Mouse (Mus musculus) layer of hippocampus, adult 9-11 months (tissue): ENCODE measurements around the gene Rassf3.

ENCODE experiments used
- DNase-seq: peaks from one replicate; pipeline ENCODE4 v3.0.0; 2022

Rassf3 gene

DNA sequence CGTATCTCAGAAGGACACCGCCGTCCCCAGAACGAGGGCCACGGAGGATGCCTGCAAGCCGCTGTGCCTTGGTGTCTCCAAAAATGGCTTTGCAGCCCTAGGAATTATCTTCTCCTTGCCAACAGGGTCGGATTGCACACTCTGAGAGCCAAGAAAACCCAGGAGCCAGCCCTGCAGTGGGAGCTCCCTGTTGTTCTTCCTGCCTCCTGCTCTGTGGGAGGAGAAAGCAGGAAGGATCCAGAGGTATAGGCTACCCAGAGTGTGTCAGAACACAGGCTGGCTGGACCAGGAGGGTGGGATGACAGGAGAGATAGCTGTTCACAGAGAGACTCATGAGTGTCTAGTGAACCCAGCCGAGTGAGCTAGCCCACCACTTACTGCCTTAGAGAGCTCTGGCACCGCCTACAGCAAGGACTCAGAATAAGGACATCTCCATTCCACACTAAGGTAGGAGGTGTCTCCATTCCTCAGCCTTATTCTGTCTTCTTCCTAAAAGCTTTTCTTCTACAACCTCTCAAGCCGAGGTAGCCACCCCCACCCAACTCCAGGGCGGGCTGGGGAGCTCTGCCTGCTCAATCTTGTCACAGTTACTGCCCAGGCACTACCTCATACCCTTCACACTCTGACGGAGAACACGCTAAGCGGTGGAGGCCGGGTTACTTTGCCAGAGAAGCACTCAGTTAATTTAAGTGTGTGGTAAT lies 48.0 kb downstream of the Rassf3 start:
- DNase-seq = no peak

DNA sequence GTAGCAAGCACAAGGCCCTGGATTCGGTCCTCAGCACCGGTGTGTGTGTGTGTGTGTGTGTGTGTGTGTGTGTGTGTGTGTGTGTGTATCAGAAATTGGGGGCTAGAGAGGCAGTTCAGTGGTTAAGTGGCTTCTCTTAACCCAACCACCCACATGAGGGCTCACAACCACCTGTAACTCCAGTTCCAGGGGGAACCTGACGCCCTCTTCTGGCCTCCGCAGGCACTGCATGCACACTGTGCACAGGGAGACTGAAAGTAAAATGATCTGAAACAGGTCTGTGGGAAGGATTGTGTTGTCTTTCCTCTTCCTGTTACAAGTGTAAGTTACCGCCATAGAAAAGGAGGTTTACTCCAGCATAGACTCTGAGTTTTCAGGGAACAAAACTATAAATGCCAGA lies 49.0 kb downstream of the Rassf3 start:
- DNase-seq = no peak

DNA sequence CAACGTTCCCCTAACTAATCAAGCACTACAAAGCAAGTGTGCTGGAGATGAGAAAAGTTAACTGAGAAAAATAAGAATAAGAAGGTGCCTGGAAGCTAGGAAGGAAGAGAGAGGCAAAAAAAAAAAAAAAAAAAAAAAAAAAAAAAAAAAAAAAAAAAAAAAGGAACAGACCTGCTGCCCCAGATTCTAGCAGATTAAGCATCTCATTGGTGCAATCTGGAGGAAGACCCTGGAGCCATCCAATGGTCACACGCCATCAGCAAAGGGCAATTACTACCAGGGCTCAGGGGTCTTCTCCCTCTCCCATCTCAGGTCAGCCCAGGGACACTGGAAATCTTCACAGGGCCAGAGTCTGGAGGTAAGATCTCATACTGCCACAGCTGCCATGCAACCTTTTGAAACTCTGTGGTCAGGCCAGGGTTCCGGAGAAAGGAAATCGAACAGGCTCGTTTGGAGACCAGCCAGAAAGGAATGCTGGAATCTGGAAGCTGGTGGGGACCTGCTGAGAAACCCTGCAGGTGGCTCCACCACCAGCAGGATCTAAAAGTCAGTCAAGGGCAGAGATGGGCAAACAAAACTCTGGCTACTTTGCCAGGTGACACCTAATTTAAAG lies 49.6 kb downstream of the Rassf3 start:
- DNase-seq = no peak

DNA sequence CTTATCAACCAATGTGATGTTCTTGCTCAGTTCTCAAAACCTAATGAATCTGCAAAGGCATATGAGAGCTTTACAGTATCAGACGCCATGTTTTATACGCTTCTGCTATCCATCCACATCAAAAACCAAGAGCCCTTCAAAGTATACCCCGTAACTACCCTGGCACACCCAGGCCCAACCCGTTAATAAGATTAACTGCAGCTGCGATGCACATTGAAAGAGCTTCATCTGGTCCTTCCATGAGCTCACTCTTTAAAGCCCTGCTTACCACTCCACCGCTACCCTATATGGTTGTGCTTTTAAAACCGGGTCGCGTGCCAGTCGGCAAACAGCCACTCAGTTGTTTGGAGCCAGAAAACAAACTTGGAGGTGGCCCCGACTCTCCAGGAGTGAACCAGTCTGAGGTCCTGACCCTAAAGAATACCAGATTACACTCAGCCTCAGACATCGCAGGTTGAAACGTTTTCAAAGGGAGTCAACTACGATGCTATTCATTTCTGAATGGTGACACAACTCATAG lies 50.6 kb downstream of the Rassf3 start:
- no peak for DNase-seq

DNA sequence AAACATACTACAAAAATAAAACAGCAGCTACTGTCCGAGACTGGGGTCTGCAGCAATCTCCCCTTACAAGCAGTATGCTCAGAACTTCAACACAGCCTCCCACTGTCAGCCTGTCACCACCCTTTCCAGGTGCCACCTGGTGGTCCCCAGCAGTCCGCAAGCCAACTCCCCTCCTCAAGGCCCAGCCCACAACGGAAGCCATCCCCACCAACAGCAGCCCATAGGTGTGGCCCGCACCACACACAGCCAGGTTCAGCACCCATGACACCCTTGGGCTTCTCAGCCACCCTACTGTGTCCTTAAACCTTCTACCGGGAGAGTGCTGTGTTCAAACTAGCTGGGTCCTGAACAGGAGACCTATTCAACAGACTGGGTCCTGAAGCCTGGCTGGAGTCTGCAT lies 51.1 kb downstream of the Rassf3 start:
- DNase-seq = no peak

DNA sequence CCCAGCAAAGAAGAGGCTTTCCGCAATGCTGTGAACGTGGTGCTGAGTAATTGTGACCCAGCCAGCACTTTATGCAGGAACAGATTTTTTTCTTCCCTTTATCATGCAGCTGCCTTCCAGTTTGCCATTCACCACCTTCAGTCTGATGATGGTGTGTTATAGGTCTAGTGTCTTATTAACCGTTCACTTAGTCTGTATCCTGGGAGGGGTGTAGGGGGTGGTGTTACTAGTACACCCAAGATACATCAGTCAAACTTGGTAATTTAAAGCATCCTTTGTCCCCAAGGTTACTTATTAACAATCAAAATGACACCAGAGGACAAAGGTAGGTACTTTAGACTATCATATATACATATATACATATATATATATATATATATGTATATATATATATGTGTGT lies 51.7 kb downstream of the Rassf3 start:
- no peak for DNase-seq

DNA sequence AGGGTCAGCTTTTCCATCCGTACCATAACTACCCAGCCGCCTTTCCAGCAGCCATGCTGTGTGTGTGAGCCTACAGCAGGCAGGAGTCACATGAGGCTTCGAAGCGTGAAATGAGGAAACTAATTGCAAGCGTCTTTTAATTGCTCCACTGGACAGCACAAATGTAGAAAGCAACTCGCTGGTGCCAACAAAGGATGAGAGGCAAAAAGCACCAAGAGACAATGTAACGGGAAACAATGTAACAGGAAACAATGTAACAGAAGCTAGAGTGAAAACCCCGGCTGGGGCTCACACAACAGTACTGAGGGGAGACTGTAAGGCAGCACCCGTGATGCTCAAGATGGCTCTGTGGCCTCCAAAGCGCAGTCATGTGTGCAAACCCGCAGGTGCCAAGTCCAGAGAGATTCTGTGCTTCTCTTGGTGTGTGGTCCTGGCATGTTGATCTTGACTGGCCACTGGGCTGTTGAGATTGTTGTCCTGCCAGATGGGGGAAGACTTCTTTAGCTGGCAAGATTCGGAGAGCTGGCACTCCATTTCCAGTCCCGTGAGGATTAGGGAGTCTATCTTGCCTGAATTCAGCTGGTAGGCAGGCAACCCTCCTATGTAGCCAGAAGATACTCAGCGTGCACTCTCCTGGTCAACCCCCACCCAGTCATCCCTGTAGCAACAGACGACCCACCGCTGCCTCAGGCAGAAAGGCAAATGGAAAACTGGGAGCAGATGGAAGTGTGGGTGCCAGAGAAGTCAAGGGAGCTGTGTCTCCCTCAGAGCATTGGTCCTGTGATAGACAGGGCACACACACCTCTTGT lies 52.4 kb downstream of the Rassf3 start:
- no peak for DNase-seq

DNA sequence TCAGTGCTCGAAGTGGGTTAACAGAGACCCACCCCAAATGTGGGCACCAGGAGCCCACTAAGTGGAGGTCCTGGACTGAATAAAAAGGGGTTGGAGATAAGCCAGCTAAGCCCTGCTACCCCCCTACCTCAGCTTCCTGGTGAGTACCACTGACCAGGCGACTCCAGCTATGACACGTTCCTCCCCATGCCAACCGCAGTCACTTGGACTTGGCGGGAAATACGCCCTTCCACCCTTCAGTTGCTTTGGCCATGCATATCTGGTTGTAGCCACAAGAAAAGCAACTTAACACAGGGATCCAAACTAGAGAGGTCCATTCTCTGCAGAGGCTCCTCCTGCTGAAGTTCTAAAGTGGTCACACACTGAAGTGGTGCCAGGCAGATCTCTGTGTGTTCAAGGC lies 53.9 kb downstream of the Rassf3 start:
- no peak for DNase-seq

DNA sequence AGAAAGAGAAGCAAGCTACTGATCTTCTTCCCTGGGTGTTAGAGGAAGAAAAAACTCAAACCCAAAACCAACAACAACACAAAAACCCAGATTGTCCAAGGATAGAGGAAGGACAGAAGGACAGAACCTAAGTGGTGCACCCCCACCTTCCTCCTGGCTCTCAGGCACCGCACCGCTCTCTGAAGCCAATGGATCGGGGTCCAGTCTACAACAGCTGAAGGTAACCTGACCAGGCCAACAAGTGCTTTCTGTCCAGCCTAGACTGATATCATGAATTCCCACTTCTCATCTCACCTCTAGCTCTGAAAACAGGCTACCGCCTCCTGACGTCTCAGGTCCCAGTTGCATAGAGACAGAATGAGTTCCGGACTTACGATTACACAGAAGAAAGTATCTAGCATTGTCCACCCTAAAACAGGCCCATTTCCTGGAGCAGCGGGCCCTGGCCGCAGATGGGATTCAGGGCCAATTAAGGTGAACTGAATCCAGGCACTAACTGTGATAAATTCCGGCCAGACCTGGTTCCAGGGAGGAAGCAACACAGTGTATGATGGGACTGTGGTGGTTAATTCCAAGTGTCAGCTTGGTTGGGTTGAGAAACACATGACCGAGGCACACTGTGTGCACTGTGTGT lies 54.4 kb downstream of the Rassf3 start:
- no peak for DNase-seq

DNA sequence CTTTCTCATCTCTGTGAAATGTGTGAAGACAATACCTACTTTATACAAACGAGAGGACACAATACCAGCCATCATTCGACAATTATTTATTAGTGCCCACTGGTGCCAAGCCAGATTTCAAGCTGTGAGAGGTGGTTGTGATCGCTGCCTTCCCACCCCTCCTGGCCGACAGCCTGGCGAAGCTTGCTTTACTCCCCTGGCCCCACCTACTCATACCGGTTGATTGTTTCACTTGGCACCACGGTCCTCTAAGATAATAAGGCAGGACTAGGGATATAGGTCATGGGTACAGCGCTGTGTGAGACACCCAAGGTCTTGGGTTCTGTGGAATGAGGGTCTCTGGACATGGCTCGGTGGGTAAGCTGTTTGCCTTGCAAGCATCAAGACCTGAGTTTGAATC lies 55.1 kb downstream of the Rassf3 start:
- no peak for DNase-seq

DNA sequence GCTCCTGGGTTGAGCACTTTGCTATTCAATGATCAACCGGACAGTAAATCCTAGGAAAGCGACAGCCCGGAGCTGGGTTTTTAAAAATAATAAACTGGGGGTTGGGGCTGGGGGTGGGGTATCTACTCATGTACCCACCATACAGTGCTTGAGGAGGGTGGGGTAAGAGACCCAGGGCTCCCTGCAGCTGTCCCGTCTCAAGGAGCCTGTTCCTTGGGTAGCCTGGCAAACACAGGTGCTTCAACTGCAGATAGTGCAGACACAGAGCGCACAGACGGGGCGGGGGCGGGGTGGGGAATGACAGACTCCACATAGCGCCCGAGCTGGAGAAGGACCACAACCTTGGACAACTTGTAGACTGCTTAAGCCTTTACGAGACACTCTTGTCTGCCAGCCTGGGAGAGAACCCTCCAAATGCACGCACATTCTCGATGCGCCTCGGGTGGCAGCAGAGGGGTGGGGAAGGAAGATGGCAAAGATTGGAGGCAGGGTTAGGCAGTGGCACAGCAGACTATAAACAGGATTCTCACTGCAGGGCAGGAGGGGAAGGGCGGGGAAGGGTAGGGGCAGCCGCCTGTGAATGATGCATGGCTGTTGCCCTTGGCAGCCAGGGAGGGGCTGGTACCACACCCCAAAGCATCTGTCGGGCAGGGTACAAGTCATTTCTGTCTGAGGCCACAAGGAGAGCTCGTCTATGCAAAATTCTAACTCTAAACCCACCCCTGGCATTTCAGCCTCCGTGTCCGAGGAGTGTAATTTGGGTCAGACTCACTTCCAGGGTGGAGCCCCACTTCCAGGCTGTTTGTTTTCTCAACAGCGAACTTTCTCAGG lies 56.3 kb downstream of the Rassf3 start:
- no peak for DNase-seq

DNA sequence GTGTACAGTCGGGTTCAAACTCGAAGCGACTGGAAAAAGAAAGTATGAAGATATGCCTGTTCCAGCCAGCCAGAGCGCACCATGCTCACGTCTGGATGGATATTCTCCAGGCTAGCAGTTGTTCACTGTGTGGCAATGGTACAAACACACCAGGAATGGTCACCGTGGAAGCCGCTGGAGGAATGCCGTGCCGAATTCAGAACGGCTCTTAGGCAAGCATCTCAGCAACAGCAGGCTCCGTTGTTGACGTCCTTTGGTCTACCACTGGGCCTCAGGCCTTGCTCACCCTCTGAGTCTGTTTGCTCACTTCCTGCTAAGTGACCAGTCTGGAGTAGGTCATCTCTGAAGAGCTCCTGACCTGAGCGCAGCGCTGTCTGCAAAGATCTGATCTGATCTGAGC lies 57.3 kb downstream of the Rassf3 start:
- no peak for DNase-seq

DNA sequence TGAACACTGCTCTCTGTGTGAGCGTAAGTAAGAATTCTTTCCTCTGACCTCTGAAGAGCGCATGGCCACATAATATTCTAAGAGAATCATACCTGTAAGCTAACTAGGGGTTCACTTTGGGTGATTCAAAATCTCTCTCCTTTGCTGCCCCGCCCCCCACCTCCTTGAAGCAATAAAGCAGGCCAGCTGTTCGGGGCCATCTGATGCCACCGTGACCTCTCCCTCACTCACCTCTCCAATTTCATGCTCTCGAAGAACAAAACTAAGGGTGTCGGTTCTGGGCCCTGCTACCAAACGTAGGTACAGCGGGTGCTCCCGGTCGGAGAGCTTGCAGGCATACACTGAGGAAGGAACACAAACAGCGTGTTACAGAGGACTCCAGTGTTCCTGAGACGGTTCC lies 62.0 kb downstream of the Rassf3 start:
- DNase-seq = no peak

DNA sequence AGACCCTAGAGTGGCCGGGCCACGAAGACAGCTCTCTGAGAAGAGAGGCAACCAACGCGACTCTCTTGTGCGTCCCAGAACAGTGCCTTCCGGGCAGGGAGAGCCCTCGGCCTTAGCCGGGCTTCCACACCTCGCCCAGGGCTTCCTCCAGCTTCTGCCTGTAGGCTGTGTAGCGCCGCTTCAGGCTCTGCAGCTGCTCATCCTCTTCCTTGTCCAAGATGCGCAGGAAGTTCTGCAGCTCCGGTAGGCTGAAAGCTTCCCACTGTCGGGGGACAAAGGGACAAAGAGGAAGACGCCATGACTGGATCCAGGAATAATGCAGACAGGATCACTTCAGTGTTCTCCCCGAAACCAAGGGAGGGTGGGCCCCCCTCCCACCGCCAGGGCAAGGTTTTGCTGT lies 63.3 kb downstream of the Rassf3 start:
- no peak for DNase-seq

DNA sequence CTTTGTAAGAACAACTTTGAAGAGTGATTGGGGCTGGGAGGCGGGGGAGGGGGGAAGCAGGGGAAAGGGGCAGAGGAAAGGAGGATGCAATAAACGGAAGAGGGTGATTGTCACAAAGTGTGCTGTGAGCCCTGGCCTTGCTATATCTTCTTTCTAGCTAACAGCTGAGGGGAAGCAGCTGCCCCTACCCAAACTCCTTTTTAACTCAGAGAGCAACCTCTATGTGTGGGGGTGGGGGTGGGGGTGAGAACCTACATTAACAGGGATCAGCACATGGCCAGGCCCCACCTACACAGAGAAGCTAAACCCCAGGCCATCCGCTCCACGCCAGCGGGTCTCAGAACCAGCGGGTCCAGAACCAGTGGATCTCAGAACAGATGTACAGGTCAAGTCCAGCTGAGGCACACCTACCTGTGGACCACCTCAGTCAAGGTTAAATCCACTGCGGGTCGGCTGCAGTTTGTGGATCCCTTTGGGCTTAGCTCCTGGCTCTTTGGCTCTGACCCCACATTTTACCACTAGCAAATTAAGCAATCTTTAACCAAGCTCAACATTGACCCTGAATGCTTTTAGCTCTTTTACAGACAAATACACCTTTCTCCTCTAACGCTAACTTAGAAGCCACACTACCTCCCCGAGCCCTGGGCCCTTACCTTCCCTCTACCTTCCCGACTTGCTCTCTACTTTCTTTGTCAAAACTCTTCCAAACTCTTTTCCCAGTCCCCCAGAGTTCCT lies 64.3 kb downstream of the Rassf3 start:
- DNase-seq = no peak

DNA sequence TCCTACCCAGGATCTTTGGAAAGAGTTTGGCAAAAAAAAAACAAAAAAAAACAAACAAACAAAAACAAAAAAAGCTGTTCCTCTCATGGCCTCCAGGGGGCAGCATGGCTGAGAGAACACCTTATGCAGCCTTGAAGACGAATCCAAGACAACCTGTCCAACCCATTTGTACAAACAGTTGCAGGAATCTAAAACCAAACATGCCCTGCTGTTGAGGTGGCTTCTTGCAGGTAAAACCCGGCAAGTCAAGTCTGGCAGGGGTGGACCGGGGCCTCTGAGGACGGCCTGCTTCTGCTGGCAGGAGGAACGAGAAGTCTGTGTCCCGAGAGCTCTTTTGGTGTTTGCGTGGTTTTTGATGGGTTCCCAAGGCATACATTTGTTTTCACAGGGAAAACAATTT lies 66.4 kb downstream of the Rassf3 start:
- no peak for DNase-seq

DNA sequence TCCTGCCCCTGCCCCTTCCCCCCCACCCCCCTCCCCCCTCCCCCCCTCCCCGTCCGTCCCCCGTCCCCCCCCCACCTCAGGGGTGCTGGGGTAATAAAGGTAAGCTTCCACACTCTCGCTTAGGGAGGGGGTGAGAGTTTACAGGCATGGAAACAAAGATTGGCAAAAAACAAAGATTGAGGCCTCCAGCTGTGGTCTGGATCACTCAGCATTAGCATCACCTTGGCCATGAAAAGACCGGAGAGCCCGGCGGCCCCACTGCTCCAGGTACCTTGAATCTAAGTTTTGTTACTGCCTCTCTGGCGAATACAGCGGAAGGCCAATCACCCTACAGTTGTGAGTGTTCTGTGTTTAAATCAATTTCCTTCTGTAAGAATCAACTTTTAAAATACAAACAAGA lies 72.2 kb downstream of the Rassf3 start:
- no peak for DNase-seq

DNA sequence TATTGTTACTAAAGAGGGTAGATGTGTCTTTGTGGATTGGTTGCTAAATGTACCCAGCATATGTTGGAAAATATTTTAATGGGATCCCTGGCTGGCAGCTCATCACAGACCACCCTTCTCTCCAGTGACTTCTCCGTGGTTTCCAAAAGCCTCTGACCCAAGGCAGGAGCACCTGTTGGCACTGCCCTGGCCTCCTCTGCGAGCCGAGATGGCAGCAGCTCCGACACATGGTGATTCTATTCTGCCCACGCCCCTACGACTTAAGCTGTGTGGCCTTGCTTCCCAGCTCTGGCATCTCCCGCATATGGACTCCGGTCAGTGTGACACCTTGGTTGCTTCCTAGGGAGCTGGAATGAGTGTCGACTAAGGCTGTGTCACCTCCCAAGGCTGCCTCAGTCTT lies 73.0 kb downstream of the Rassf3 start:
- DNase-seq = no peak

DNA sequence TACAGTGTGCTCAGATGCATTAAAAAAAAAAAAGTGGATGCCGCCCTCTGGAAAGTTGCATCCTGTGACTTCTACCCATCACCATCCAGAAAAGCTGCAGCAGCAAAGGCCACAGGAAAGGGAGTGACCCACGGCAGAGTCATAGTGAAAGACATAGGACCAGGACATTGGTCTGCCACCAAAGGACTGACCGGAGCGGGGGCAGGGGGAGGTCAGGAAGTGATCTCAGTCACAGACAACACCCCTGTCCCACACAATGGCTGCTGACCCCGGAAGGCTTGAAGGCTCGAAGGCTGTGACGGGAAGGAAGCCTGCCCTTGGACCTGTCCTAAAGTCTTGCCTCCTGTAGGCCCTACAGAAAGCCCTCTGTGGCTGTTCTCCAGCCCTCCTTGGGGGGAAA lies 75.1 kb downstream of the Rassf3 start:
- no peak for DNase-seq

DNA sequence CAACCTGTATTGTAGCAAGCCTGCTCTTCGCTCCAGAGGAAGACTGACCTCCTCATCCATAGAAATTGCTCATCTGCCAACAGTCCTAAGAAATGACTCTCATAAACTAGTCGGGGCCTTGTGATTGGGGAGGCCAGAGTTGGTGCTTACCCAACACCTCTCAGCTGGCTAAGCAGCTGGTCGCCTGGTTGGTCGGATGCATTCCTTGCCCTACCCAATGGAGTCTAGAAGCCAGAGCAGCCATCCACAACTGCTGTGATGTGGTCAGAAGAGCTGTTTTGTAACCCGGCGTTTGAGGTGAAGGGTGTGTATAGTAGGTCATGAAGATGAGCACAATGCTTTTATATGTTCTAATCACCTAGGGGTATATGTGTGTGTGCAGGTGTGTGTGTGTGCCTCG lies 77.5 kb downstream of the Rassf3 start:
- no peak for DNase-seq

DNA sequence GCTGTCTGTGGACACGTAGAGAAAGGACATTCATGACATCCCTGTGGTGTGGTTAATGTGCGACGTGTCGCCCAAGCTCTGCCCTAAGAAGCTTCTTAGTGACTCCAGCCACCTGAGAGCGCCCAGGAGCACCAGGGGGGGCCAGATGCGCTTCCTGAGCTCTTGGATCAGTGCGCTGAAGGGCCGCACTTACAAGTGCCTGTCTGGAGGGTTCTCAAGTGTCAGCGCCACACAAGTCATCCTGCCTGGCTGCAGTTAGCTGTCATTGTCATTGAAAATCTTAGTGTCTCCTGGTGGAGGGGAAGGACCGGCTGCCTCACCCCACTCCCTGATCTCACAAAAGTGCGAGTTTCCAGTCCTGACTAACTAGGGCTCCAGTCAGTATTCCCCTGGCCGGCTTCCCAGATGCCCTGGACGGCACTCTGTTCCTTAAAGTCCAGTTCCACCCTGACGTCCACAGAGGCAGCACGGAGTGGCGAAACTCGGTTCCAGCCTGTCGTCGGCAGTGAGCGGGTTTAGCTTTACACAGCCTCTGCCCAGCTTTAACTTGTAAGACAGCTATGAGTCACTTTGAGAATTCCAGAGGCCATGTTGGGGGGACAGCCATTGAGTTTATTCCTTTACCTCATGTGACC lies 80.5 kb downstream of the Rassf3 start:
- DNase-seq = no peak
